Mouse (Mus musculus): ENCODE measurements around the gene Btbd9.

The Btbd9 gene

DNA sequence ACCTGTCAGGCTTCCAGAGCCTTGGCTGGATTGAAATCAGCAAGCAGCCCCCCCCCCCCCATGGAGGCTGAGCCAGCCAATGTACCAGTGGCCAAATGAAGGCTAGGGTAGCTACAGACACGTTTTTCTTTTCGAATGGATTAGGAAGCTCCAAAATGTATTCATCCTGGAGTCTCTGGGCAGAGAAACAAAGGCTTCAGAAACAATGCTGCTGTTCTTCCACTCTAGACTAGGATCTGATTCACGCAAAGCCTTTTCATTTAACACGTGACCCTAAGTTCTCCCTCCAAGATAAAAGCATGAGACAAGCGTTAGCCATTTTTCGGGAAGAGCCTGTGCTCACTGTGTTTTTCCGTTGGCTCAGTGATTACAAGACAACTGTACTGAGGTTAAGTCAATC, 86.7 kb downstream of the Btbd9 start:
- DNase-seq (ENCODE audit: low read depth in 2 of 2, low spot score in 2 of 2), result no peak

DNA sequence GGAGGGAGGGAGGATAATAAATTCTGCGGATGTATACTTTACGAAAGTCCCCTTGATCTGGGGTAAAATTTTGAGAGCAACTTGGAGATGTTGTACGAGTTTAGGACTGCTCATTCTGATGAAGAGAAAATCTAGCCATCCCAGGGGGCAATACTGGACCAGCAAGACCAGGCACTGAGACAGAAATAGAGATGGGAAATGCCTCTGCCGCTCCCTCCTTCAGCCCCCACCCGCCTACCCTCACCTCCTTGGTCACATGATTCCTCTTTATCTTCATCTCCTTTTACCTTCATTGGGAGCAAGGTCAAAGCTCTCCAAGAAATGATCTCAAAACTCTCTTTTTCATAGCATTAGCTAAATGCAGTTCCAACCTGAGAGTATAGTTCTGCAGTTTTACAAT, 88.6 kb downstream of the Btbd9 start:
- DNase-seq (ENCODE audit: low read depth in 2 of 2, low spot score in 2 of 2), result no peak

DNA sequence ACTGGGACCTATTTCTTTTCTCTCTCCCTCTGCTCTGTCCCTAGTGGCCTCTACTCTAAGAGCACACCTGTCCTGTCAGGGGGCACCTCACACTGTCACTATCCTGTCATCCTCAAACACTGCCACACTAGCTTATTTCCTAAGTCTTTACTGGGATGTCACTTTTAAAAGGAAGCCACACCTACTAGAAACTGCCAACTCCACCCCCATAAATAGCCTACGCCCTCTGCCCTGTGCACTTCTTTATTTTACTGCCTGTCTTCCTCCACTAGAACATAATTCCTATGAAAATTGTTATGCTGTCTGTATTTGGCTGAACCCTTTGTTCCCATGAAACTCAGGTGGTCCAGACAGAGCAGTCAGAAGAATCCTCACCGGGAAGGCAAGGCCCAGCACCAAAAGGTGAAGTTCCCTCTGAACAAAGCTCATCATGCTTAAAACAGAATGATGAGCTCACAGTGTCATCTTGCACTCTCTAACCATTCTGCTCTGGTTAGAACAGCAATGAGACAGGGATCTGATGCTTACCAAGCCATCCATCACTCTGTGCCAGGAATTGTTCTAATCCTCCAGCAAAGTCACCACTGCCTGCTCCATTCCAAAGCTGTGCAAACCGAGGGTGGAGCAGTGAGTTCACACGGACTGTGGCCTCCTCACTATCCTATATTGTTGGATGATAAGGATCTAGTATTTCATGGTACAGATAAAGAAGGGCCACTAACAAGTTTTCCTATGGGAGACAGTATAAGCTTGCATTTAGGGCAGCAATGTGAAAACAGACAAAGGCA, 91.0 kb downstream of the Btbd9 start:
- no peak for DNase-seq (ENCODE audit: low read depth in 2 of 2, low spot score in 2 of 2)

DNA sequence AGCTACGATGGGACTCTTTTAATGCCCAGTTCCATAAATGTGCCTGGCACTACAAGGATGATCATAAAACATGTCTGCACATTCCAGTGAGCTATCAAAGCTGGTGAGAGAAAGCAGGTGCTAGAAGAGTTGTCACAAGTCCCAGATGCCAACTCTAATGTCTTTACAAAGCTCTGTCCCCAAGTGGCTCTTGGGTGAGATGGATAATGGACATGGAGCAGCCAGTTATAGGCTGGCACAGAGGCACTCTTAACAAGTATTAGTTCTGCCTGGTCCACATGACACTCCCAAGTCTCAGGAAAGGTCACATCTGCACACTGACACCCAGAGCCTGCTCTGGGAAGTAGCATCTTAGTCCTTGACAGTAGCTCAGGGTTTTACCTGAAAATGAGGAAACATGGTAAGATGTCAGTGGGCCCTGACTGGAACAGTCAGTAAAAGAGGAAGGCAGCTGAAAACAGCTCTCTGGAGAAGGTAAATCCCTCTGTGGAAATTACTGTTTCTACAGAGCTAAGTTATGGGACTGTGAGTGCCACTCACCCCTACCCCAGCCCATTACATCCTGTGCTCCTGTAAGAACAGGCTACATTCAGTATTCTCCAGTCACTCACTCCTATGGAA, 91.7 kb downstream of the Btbd9 start:
- DNase-seq (ENCODE audit: low read depth in 2 of 2, low spot score in 2 of 2), result no peak

DNA sequence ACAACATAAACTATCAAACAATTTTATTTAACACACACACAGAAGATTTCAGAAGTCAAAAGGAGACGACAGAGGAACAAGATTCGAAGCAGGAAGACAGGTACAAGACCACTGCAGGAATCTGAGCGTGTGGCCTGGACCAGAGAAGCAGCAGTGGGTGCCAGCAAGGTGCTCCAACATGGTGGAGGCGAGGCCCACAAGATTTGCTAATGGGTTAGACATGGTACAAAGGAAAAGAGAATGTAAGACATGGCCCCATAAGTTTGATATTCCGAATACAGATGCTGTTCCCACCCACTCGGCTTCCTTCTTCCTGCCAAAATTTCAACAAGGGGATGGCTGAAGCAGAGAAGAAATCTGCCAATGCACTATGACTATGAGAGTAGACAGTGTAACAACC, 94.5 kb downstream of the Btbd9 start:
- DNase-seq (ENCODE audit: low read depth in 2 of 2, low spot score in 2 of 2), result no peak

DNA sequence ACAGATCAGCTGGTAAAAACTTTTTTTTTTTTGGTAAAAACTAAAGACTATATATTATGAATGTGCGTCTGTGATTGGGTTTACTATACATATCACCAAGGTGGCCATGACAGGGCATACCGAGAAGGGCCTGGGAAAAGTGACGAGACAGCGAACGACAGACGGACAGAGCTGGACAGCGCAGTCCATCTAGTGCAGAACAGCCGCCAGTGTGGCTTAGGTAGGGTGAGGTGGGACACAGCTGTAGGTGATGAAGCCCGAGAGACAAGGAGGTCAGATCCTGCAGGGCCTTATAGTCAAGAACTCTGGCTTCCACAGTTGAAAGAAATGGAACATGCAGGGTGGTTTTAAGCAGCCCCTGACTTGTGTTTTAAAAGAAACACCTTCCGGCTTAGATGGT, 94.9 kb downstream of the Btbd9 start:
- no peak for DNase-seq (ENCODE audit: low read depth in 2 of 2, low spot score in 2 of 2)

DNA sequence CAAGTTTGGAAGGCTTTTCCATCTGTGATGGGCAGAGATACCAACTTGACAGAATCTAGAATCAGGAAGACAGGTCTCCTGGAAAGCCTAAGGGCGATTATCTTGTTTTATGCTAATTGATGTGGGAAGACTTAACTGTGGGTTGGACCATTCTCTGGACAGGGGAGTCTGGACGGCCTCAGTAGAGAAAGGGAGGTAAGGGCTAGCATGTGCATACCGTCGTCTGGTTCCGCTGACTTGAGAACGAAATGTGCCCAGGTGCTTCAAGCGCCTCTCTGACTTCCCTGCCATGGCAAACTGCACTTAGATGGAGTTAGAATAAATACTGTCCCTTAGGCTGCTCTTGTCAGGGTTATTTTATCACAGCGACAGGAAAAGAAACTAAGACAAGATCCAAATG, 95.9 kb downstream of the Btbd9 start:
- DNase-seq (ENCODE audit: low read depth in 2 of 2, low spot score in 2 of 2), result no peak

DNA sequence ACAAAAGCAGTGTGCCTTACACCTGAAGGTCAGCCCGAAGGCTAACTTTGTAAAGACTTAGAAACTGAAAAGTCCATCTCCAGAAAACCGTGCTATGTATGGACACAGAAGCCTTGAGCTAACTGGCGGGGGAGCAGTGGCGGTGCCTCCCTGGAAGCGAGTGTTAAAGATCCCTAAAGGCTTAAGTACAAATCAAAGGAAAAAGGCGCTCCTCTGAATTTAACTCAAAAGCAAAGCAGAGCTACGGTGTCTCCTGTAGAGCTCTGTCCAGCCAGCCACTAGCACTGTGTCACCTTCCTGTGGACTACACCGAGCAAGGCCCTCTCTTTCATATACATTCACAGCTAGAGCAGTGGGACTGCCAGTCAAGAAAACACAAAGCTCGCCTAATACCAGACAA, 98.1 kb downstream of the Btbd9 start:
- no peak for DNase-seq (ENCODE audit: low read depth in 2 of 2, low spot score in 2 of 2)

DNA sequence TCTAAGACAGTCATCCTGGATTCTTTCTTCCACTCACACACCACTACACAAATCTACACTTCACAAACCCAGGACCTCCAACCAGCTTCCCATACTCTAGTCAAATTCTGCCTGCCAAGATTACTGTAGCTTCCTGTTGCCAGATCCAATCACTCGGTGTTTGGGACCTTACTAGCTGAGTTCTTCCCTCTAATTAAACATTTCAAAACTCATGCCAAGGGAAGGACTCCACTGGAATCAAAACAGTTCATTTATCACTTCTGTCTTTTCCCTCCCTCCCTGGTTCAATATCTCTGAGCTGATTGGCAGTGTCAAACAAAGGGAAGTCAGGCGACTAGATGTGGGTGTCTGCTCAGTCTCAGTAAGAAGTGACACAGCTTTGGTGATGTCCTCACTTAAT, 101.7 kb downstream of the Btbd9 start:
- DNase-seq (ENCODE audit: low read depth in 2 of 2, low spot score in 2 of 2), result no peak

DNA sequence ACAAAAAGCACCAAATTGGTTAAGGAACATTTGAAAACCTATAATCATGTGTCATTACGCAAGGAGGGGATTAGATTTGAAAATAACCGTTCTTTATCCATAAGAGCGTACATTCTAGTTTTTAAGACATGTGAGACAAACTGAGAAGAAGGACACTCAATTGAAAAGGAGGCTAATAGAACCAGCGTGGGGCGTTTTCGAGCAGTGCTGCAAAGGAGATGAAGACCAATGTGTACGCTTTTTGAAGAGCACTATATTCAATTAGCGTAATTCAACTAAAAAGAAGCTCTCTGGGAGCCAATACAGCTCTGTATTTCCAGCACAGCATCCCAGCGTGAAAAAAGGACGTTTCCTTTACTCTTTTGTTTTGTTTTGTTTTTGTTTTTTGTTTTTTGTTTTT, 103.5 kb downstream of the Btbd9 start:
- no peak for DNase-seq (ENCODE audit: low read depth in 2 of 2, low spot score in 2 of 2)

DNA sequence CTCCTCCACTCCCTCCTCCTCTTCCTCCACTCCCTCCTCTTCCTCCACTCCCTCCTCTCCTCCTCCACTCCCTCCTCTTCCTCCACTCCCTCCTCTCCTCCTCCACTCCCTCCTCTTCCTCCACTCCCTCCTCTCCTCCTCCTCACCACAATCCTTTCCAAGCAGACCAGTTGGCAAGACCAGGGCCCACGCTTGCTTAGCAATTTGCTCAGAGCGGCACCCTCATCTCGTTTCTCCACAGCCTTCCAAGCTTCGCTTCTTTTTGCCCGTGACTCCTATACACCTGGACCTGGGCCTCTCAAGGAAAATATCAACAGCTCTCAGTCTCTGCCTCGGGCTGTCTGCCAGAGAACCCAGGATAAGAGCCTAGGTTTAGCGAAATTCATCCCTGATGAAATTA, 104.8 kb downstream of the Btbd9 start:
- no peak for DNase-seq (ENCODE audit: low read depth in 2 of 2, low spot score in 2 of 2)

DNA sequence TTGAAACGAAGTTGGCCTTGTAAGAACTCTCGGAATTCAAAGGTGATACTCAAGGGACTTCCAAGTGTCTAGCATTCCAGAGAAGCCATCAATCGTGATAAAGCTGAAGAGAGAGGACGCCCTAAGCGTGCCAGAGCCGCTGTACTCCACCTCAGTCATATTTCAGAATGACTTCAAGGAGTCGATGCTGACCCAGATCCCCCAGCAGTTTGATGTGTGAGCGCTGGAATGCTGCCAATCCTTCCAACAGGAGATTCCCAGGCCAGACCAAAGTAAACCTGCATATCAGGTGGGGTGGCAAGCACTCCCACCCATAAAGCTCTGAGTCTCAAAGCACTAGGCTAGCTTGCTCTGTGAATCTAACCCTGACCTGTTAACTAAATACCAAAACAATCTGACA, 105.5 kb downstream of the Btbd9 start:
- DNase-seq (ENCODE audit: low read depth in 2 of 2, low spot score in 2 of 2), result no peak

DNA sequence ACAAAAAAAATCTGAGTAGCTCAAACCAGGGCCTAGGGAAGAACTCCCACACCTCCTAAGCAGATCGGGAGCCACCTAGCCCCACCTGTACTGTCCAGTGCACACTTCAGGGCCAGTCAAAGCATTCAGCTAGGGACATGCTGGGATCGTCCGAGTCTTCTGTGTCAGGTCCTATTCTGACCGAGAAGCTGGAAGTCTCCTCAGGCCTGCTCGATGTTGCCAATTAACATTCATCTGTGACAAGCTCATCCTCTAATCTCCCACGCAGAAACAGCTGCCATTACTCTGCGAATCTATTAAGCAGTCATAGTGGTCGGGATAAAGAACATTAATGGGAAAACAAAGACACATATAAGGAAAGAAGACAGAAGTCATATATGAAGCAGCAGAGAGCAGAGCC, 106.0 kb downstream of the Btbd9 start:
- no peak for DNase-seq (ENCODE audit: low read depth in 2 of 2, low spot score in 2 of 2)

DNA sequence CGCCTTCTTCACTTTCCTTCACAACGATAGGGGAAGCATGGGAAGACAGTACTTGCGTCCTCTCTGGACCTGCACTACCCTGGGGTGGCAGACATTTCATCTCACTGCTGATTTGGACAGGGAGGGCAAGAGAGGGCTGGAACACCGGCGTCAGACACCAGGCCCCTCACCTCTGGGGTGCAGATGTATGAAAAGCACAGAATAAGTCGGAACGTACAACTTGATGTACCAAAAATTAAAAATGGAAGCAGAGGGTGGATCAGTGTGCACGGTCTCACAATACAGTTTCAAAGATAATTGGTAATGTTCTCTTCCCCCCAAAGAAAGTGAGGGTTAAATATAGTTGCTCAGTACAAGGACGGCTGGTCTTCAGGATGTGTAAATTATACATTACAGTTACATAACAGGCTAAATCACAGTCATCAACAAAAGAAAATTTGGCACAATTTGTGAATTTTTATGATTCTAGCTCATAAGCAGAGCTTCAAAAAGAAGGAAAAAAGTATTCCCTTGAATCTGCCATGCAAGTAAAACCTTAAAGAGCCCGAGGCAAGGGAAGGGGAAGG, 106.7 kb downstream of the Btbd9 start:
- DNase-seq (ENCODE audit: low read depth in 2 of 2, low spot score in 2 of 2), result no peak

DNA sequence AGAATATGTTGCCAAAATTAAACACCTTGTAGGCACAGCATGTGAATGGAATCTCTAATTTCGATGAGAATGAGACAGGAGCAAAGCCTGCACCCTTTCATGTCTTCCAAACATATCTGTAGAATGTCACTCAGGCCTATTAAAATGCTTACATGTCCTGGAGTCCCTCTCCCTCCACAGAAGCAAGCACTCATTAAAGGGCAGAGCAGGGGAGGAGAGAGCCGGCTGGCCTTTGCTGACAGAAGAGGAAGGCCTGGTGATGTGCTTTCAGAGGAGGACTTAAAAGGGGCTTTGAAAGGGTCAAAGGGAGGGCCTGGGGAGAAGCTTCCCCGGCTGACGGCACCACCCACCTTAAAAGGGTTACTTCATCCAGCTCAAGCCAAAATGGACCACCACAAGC, 107.9 kb downstream of the Btbd9 start:
- no peak for DNase-seq (ENCODE audit: low read depth in 2 of 2, low spot score in 2 of 2)

DNA sequence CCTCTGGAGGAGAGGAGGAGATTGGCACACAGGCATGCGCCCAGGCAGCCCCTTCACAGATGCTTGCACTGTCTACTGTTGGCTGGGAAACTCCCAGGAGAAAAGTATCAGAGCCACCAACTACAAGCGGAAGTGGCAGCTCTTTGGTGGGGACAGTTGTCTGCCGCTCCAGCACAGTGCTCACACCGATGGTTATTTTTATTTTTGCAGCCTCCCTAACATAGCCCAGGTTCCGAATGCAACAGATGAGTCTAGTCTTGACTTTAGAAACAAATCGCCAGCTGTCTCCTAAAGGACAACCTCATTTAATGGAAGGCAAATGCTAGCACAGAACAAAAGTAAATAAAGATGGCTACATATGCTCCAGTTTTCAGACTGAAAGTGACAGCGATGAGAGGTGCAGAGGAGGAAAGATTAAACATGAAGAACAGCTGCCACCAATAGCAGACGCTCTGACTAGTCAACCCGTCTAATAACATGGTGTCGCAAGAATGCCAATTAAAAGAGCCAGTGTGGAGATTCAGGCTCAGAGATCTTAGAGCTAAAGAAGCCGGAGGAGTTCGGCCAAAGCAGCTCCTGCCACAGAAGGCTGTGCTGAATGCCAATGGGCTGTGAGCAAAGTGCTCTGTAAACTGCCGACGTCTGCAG, 108.6 kb downstream of the Btbd9 start:
- DNase-seq (ENCODE audit: low read depth in 2 of 2, low spot score in 2 of 2), result no peak

DNA sequence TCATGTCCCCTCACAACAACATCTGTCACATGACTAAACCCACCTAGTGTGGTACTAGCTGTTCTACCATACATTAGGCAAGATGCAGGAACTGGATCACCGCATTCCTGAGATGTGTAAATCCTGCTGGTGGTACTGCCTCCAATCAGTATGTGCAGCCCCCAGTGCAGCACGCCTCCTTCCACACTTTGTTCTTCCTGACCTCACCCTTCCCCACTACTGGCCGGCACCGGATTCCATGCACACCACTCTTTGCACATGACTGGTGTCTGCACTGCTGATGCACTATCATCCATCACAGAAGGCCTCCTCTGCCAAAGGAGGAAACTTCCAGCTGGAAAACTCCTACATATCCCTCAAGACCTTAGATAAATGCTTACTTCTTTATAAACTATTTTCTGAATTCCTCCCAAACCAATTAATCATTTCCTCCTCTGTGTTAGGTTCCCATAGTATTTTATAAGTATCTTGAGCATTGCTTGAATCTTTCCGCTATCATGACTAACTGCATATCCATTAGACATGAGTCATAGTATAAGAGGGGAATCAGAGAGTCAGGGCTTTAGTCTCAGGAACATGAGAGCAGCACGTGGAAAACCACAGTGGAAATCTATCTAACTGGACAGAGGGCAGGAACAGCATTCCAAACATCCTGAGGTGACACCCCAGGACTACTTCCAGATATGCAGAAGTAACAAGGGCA, 111.1 kb downstream of the Btbd9 start:
- DNase-seq (ENCODE audit: low read depth in 2 of 2, low spot score in 2 of 2), result no peak

DNA sequence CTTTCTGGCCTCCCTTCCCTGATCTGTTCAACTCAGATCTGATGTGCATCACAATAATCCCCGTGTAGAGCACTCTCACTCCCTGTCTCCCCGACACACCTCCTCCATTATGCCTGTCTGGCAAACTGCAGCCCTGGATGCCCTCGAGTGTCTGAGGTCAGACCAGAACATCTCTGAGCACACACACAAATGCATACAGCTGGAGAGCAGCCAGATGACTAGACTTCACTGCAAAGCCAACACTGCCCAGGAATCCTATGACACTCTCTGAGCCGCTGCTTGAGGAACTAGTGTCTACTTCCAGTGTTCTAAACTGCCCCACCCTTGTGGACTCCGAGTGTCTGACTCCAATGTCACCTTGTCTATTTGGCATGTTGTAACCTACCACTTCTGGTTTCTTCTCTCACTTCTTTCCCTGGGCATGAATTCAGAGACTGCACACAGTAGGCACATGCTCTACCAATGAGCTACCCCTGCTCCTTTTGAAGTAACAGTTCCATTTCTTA, 112.0 kb downstream of the Btbd9 start:
- no peak for DNase-seq (ENCODE audit: low read depth in 2 of 2, low spot score in 2 of 2)

DNA sequence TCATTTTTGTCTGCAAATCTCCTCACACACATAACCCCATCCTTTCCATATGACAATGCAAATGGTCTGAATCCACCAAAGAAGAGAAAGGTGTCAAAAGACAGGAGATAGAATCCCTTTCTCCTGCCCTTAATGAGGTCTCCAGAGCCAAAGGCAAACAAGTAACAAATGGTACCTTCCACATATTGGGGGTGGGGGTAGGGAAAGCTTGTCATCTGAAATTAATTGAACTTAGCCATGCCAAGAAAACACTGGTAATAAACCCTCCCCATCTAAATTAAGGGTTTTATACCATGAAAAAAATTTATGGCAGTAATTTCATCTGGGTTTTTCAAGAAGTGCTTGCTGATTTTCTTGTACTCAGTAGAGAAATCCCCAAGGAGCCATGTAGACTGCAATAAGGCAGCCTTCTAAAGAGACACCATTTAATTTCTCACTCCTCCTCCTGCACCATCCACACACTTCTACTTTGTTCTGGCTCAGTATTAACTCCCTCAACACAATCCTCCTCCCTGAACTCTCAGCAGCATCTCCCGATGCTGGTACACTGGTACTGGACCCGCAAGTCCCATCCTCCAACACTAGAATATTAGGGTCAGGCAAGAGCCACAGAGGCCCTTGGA, 115.5 kb downstream of the Btbd9 start:
- DNase-seq (ENCODE audit: low read depth in 2 of 2, low spot score in 2 of 2), result no peak

DNA sequence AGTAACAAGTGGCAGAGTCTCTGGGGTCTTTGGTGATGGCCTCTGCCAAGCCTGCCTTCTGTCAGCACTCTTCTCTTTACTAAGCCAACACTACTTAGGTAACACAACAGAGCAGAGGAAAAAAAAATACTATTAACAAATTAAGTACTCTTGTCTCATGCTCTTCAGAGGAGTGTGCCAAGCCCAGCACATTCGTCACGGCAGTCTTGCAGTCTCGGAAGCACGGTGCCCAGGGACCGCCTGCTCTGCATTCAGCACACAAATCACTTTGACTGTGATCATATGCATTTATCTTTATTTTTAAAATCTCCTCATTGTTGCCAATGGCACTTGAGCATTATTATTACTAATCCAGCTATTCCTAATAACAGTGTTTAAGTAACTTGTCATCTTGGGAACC, 116.6 kb downstream of the Btbd9 start:
- no peak for DNase-seq (ENCODE audit: low read depth in 2 of 2, low spot score in 2 of 2)

DNA sequence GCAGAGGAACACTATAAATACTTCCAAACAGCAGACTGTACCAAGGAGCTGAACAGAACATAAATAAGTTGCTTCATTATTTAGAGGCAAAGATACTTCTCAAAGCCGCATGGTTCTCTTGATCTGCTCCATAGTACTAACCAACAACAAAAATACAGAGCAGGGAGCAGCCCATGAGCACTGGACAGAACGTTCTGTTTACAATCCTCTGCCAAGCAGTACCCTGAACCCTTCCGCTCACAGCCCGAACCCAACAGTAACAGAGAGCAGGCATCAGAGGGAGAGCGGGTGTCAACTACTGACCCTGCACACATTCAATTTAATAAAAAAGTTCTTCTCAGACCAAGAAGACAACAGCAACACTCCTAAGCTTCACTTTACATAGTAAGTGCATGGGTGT, 117.4 kb downstream of the Btbd9 start:
- DNase-seq (ENCODE audit: low read depth in 2 of 2, low spot score in 2 of 2), result no peak

Measured in CD8-positive naive resting alpha-beta T cell, adult 2 months (primary cell).